Mouse (Mus musculus) myocyte (in vitro differentiated cells): ENCODE results near the gene Gga1.

Experiments
- MAX ChIP-seq: IDR thresholded peaks from one replicate; pipeline ENCODE4 v1.6.1; 2011; ENCODE audit warnings: low read depth, mild to moderate bottlenecking, control low read depth
- POLR2A ChIP-seq: IDR thresholded peaks from one replicate; pipeline ENCODE4 v1.6.1; 2011; ENCODE audit warnings: low read depth, mild to moderate bottlenecking, control low read depth, moderate library complexity; ENCODE audit not compliant: insufficient read length
- TCF3 ChIP-seq: IDR thresholded peaks from one replicate; pipeline ENCODE4 v1.6.1; 2011; ENCODE audit warnings: low read depth, control low read depth; ENCODE audit not compliant: insufficient read length
- USF1 ChIP-seq: IDR thresholded peaks from one replicate; pipeline ENCODE4 v1.6.1; 2011; ENCODE audit warnings: low read depth, mild to moderate bottlenecking, control low read depth, moderate library complexity

- TF ChIP-seq POLR2A (no peak), USF1 (no peak), MAX (no peak), TCF3 (no peak)
Measured at GRCm38 (mm10) chr15:78899409-78899739, 22.4 kb downstream of the Gga1 start, which contains the start of gene Gm49510.
